Mouse (Mus musculus) liver, embryonic 14.5 days (tissue): Measurements from ENCODE around the gene Crtac1. TPM values are rescaled to one million over a fixed set of nuclear protein-coding genes. Genes with fewer than 3 reads are reported as not detected.

Experiments used
- ATAC-seq: fragments of 200-750 bp; cut with Nextera tagmentation; 2 replicates; pipeline ENCODE4 v1.8.0; 2017; ENCODE audit warnings: moderate number of reproducible peaks, mild to moderate bottlenecking, moderate library complexity; ENCODE audit not compliant: insufficient read depth
- DNase-seq, 3 experiments: peaks; one replicate each; pipeline ENCODE4 v3.0.0-alpha.2; 2012 to 2013; ENCODE audit warnings: low read depth in 3 of 3, low spot score in 3 of 3
- H3K27ac ChIP-seq: fragments of 300-500 bp; sonication (generic); 2 replicates; pipeline ENCODE4 v1.5.1; 2014; ENCODE audit warnings: moderate library complexity, mild to moderate bottlenecking, control low read depth, inconsistent platforms
- H3K27me3 ChIP-seq: fragments of 300-500 bp; sonication (generic); 2 replicates; pipeline ENCODE4 v1.6.1; 2014; ENCODE audit warnings: mild to moderate bottlenecking, low read length, moderate library complexity; ENCODE audit not compliant: control insufficient read depth, insufficient read depth
- H3K36me3 ChIP-seq: fragments of 300-500 bp; sonication (generic); replicated peaks from 2 replicates; pipeline ENCODE4 v1.6.1; 2014; ENCODE audit warnings: low read depth; ENCODE audit not compliant: control insufficient read depth, insufficient read depth
- H3K4me1 ChIP-seq, 2 experiments: fragments of 200-500 bp in 1 of 2; fragments of 300-500 bp in 1 of 2; sonication (generic) in 1 of 2; replicated peaks; 2 replicates each; pipeline ENCODE4 v1.6.1; 2012 to 2014; ENCODE audit warnings: antibody characterized with exemption in 1 of 2, inconsistent platforms in 1 of 2, low read length in 1 of 2; ENCODE audit not compliant: control insufficient read depth in 2 of 2, insufficient read depth in 2 of 2
- H3K4me2 ChIP-seq: fragments of 300-500 bp; sonication (generic); 2 replicates; pipeline ENCODE4 v1.6.1; 2014; ENCODE audit warnings: low read depth, mild to moderate bottlenecking, control low read depth, moderate library complexity
- H3K4me3 ChIP-seq, 2 experiments: fragments of 200-500 bp in 1 of 2; fragments of 300-500 bp in 1 of 2; sonication (generic) in 1 of 2; 2 replicates each; pipeline ENCODE4 v1.5.1; 2012 to 2014; ENCODE audit warnings: low read depth in 2 of 2, low read length in 2 of 2, mild to moderate bottlenecking in 2 of 2, control low read depth in 1 of 2, inconsistent platforms in 1 of 2, moderate library complexity in 1 of 2; ENCODE audit not compliant: insufficient read depth in 1 of 2
- H3K9ac ChIP-seq: fragments of 300-500 bp; sonication (generic); replicated peaks from 2 replicates; pipeline ENCODE4 v1.6.1; 2014; ENCODE audit warnings: mild to moderate bottlenecking, control low read depth, moderate library complexity
- H3K9me3 ChIP-seq: fragments of 300-500 bp; sonication (generic); 2 replicates; pipeline ENCODE4 v1.6.1; 2016; ENCODE audit warnings: low read length, mixed read lengths; ENCODE audit not compliant: control insufficient read depth
- CTCF ChIP-seq: IDR thresholded peaks from 2 replicates; pipeline ENCODE4 v1.5.1; 2016; ENCODE audit warnings: antibody characterized with exemption, low read depth, control low read depth
- EP300 ChIP-seq: IDR thresholded peaks from 2 replicates; pipeline ENCODE4 v1.6.1; 2016; ENCODE audit warnings: antibody characterized with exemption, low read depth
- WGBS: fragments of 180-500 bp; shearing (Covaris S2); extraction: QIAGEN DNeasy Blood & Tissue Kit; methylation state at CpG from one replicate; pipeline ENCODE4 v1.1.7; 2014; ENCODE audit not compliant: insufficient replicate concordance; 5-methylcytosine and 5-hydroxymethylcytosine counted together
- polyA plus RNA-seq, 2 experiments: library from polyadenylated mRNA; depleted of rRNA in 1 of 2; stranded (reverse) in 1 of 2; unstranded in 1 of 2; fragments of >200 nt; fragmentation: Nextera tagmentation in 1 of 2; extraction: Ambion mirVana in 1 of 2; gene quantifications; 2 replicates each; pipeline versions ENCODE4 v1.2.1 to v1.2.3; 2012 to 2014

The Crtac1 gene
- polyA plus RNA-seq, 2 experiments, result 0.06 TPM; not detected in 1

- TF ChIP-seq EP300, result no peak
- no peak for TF ChIP-seq CTCF
- Histone ChIP-seq H3K4me2 (peak overlapping the region; percentile 31), H3K9me3 (no peaks in the 10 kb centered on the region), H3K27me3 (peaks cover 10% of the 10 kb centered on the region), H3K9ac (no peak overlapping the region), H3K36me3 (no peaks in the 10 kb centered on the region), H3K27ac (no peak overlapping the region), H3K4me1 (no peaks in the 10 kb centered on the region), H3K4me3 (no peak overlapping the region)
- 3% methylated on average over 30 of the region's 42 CpGs for WGBS
- DNase-seq (peak; percentile 39 to 51 (median 43)), ATAC-seq (peak; percentile 39; the same call in 1 of the 2 replicates)
Measured at GRCm38 (mm10) chr19:42255784-42256610, 175.6 kb downstream of the Crtac1 start.

DNA sequence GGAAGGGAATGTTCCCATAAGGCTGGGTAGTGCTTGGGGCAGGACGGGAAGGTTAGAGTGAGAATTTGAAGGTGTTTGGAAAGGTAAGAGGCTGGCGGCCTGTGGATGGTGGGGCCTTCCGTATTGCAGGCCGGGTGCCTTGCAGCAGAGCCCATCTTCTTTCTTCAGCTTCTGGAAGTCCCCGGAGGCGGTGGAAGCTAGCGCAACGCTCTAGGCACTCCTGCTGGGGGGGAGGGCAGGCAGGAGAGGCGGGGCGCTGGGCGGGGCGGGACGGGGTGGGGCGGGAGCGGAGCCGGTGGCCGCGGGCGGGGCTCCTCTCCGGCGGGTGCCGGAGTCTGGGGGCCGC lies 176.2 kb downstream of the Crtac1 start:
- H3K4me2 ChIP-seq, result peak overlapping the region; percentile 31
- H3K27me3 ChIP-seq, result peaks cover 10% of the 10 kb centered on the region
- no peaks in the 10 kb centered on the region for H3K9me3 ChIP-seq
- WGBS, result 2% methylated on average over 17 of the region's 23 CpGs
- H3K27ac ChIP-seq, result no peak overlapping the region
- H3K36me3 ChIP-seq, result no peaks in the 10 kb centered on the region
- H3K9ac ChIP-seq, result no peak overlapping the region
- DNase-seq (no peak), ATAC-seq (no peak)
- no peak for TF ChIP-seq EP300
- no peak for TF ChIP-seq CTCF
- no peaks in the 10 kb centered on the region for H3K4me1 ChIP-seq
- no peak overlapping the region for H3K4me3 ChIP-seq

GRCm38 (mm10) chr19:42249976-42250914 lies 181.3 kb downstream of the Crtac1 start:
- Histone ChIP-seq H3K4me1 (no peaks in the 10 kb centered on the region), H3K27me3 (peaks cover 7% of the 10 kb centered on the region), H3K4me2 (no peak overlapping the region), H3K9me3 (no peaks in the 10 kb centered on the region), H3K9ac (no peak overlapping the region), H3K27ac (no peak overlapping the region), H3K4me3 (no peak overlapping the region), H3K36me3 (no peaks in the 10 kb centered on the region)
- TF ChIP-seq CTCF (no peak), EP300 (no peak)
- DNase-seq, result no peak
- no peak for ATAC-seq
- WGBS, result 45% methylated on average over 11 of the region's 11 CpGs

DNA sequence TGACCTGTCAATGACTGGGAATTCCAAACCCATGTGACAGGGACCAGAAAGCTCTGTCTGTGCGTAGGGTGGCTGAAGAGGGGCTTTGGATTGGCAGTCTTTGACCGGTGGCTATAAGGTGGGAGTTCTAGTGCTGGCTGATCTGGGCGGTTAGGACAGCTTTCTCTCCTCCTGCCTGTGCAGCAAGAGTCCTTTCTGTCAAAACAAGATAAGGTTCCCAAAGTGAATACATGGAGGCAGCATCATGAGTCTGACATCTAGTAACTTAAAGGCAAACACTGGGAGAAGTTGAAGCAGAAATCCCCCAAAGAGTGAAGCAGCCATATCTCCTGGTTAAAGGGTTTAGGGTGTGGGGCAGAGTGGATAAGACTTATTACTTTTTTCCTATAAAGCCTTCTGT lies 184.1 kb downstream of the Crtac1 start, which contains the start of gene Golga7b:
Golga7b (plus strand) TSS at position 56 of the 400 bp plus-strand sequence.
- no peak within 1 kb of the TSS for H3K4me3 ChIP-seq
- no peaks in the 10 kb centered on the region for H3K27me3 ChIP-seq
- no peak for DNase-seq
- no peak for TF ChIP-seq CTCF
- TF ChIP-seq EP300, result no peak
- H3K4me2 ChIP-seq, result no peak within 1 kb of the TSS
- H3K9me3 ChIP-seq, result no peaks in the 10 kb centered on the region
- no peaks in the 10 kb centered on the region for H3K36me3 ChIP-seq
- H3K9ac ChIP-seq, result no peak within 1 kb of the TSS
- no peak within 1 kb of the TSS for H3K27ac ChIP-seq
- WGBS, result 46% methylated on average over 3 of the region's 3 CpGs
- ATAC-seq, result no peak
- H3K4me1 ChIP-seq, result no peaks in the 10 kb centered on the region

- no peaks in the 10 kb centered on the region for H3K9me3 ChIP-seq
- no peaks in the 10 kb centered on the region for H3K4me1 ChIP-seq
- 24% methylated on average over 5 of the region's 5 CpGs for WGBS
- DNase-seq (no peak), ATAC-seq (no peak)
- H3K27ac ChIP-seq, result no peak overlapping the region
- H3K4me3 ChIP-seq, result no peak overlapping the region
- TF ChIP-seq EP300 (no peak), CTCF (no peak)
- H3K4me2 ChIP-seq, result no peak overlapping the region
- H3K36me3 ChIP-seq, result no peaks in the 10 kb centered on the region
- no peaks in the 10 kb centered on the region for H3K27me3 ChIP-seq
- H3K9ac ChIP-seq, result no peak overlapping the region
Measured at GRCm38 (mm10) chr19:42246626-42247025, 185.0 kb downstream of the Crtac1 start.
